Mouse (Mus musculus) midbrain, embryonic 11.5 days (tissue): ENCODE measurements around the gene Ccl6. TPM values are rescaled to one million over a fixed set of nuclear protein-coding genes. Genes with fewer than 3 reads are reported as not detected.

Source experiments
- ATAC-seq: fragments of 200-750 bp; cut with Nextera tagmentation; 2 replicates; pipeline ENCODE4 v1.8.0; 2017; ENCODE audit warnings: moderate TSS enrichment, moderate library complexity; ENCODE audit not compliant: low FRiP score
- DNase-seq: peaks from one replicate; pipeline ENCODE4 v3.0.0; 2015; ENCODE audit warnings: low spot score; ENCODE audit errors: missing footprints
- H3K27ac ChIP-seq: fragments of 300-500 bp; sonication (generic); 2 replicates; pipeline ENCODE4 v1.5.1; 2014; ENCODE audit warnings: low read depth, low read length
- H3K27me3 ChIP-seq: fragments of 300-500 bp; sonication (generic); 2 replicates; pipeline ENCODE4 v1.6.1; 2014; ENCODE audit warnings: mild to moderate bottlenecking, low read length, moderate library complexity, mixed read lengths; ENCODE audit not compliant: control insufficient read depth, insufficient read depth
- H3K36me3 ChIP-seq: fragments of 300-500 bp; sonication (generic); 2 replicates; pipeline ENCODE4 v1.6.1; 2014; ENCODE audit warnings: mild to moderate bottlenecking, low read length, moderate library complexity, mixed read lengths; ENCODE audit not compliant: control insufficient read depth, insufficient read depth
- H3K4me1 ChIP-seq: fragments of 300-500 bp; sonication (generic); 2 replicates; pipeline ENCODE4 v1.6.1; 2014; ENCODE audit warnings: low read length; ENCODE audit not compliant: control insufficient read depth, insufficient read depth
- H3K4me2 ChIP-seq: fragments of 300-500 bp; sonication (generic); 2 replicates; pipeline ENCODE4 v1.6.1; 2014; ENCODE audit warnings: mild to moderate bottlenecking, moderate library complexity
- H3K4me3 ChIP-seq: fragments of 300-500 bp; sonication (generic); 2 replicates; pipeline ENCODE4 v1.5.1; 2014; ENCODE audit warnings: low read depth, low read length
- H3K9ac ChIP-seq: fragments of 300-500 bp; sonication (generic); 2 replicates; pipeline ENCODE4 v1.6.1; 2014; ENCODE audit warnings: low read length
- H3K9me3 ChIP-seq: fragments of 300-500 bp; sonication (generic); 2 replicates; pipeline ENCODE4 v1.6.1; 2016; ENCODE audit warnings: low read length; ENCODE audit not compliant: control insufficient read depth
- WGBS: fragments of 180-500 bp; shearing (Covaris S2); extraction: QIAGEN DNeasy Blood & Tissue Kit; methylation state at CpG from one replicate; pipeline ENCODE4 v1.1.7; 2014; 5-methylcytosine and 5-hydroxymethylcytosine counted together
- polyA plus RNA-seq: library from polyadenylated mRNA; unstranded; fragments of >200 nt; fragmentation: Nextera tagmentation; extraction: Ambion mirVana; gene quantifications from 2 replicates; pipeline ENCODE4 v1.2.1, GENCODE M21; 2014

The Ccl6 gene
- polyA plus RNA-seq, 1 experiment from 2014 or later, result 1.9 TPM

- no peaks in the 10 kb centered on the region for H3K9me3 ChIP-seq
- H3K4me2 ChIP-seq, result no peak overlapping the region
- H3K4me3 ChIP-seq, result no peak overlapping the region
- no peaks in the 10 kb centered on the region for H3K36me3 ChIP-seq
- H3K27me3 ChIP-seq, result no peaks in the 10 kb centered on the region
- ATAC-seq (no peak), DNase-seq (peak; percentile 39)
- no peak overlapping the region for H3K9ac ChIP-seq
- H3K27ac ChIP-seq, result no peak overlapping the region
- WGBS, result 80% methylated on average over 2 of the region's 2 CpGs
- H3K4me1 ChIP-seq, result no peaks in the 10 kb centered on the region
Measured at GRCm38 (mm10) chr11:83570189-83570588, 22.7 kb downstream of the Ccl6 start.

DNA sequence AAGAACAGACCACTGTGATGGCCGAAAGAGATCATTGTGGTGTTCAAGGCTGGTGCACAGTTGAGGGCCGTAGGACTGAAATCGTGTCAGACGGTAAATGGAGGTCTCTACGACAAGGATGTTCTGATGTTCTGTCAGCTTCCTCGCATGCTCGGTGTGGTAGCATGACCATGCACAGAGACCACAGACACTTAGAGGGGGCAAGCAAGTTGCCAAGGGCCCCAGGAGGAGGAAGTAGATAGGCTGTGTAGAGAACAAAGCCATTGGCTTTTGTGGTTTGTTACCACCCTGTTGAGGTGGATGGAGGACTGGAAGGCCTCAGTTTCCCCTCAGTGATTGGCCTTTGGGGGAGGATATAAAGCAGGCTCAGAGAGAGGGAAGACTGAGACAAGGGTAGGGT, 23.6 kb downstream of the Ccl6 start:
- 91% methylated on average over 7 of the region's 7 CpGs for WGBS
- Histone ChIP-seq H3K9me3 (no peaks in the 10 kb centered on the region), H3K4me1 (no peaks in the 10 kb centered on the region), H3K27me3 (no peaks in the 10 kb centered on the region), H3K36me3 (no peaks in the 10 kb centered on the region), H3K4me3 (no peak overlapping the region), H3K4me2 (no peak overlapping the region), H3K9ac (no peak overlapping the region), H3K27ac (no peak overlapping the region)
- DNase-seq (no peak), ATAC-seq (no peak)

GRCm38 (mm10) chr11:83568786-83569185, 24.1 kb downstream of the Ccl6 start:
- no peaks in the 10 kb centered on the region for H3K36me3 ChIP-seq
- DNase-seq, result peak; percentile 21
- no peak overlapping the region for H3K4me3 ChIP-seq
- H3K9ac ChIP-seq, result no peak overlapping the region
- no peaks in the 10 kb centered on the region for H3K27me3 ChIP-seq
- ATAC-seq, result no peak
- no peak overlapping the region for H3K27ac ChIP-seq
- no peaks in the 10 kb centered on the region for H3K9me3 ChIP-seq
- H3K4me2 ChIP-seq, result no peak overlapping the region
- H3K4me1 ChIP-seq, result no peaks in the 10 kb centered on the region
- WGBS, result 93% methylated on average over 3 of the region's 3 CpGs

- no peak for ATAC-seq
Measured at GRCm38 (mm10) chr11:83568061-83568460, 24.8 kb downstream of the Ccl6 start.

DNA sequence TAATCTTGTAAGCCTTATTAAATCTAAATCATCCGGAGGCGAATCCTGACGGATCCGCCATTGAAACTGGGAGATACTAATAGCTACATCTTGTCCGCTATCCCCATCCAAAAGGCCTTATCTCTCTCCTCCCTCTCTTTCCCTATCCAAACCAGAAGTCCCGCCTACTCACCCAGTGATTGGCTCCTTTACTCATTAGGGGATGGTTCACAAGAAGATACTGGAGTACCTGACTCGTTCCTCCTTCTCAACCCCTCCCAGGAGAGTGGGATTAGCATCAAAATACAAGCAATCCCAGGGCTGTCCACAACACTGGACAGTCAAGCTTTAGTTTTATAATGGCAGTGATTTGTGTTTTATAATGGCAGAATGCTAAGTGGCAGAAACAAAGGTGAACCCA, 25.6 kb downstream of the Ccl6 start:
- no peaks in the 10 kb centered on the region for H3K36me3 ChIP-seq
- 72% methylated on average over 7 of the region's 7 CpGs for WGBS
- H3K9me3 ChIP-seq, result no peaks in the 10 kb centered on the region
- no peaks in the 10 kb centered on the region for H3K4me1 ChIP-seq
- no peak overlapping the region for H3K4me2 ChIP-seq
- no peak overlapping the region for H3K4me3 ChIP-seq
- DNase-seq, result no peak
- H3K27me3 ChIP-seq, result no peaks in the 10 kb centered on the region
- no peak overlapping the region for H3K9ac ChIP-seq
- no peak for ATAC-seq
- no peak overlapping the region for H3K27ac ChIP-seq

More at GRCm38 (mm10) chr11:83568061-83568460, 24.8 kb downstream of the Ccl6 start:
- Histone ChIP-seq H3K9ac (no peak overlapping the region), H3K27me3 (no peaks in the 10 kb centered on the region), H3K9me3 (no peaks in the 10 kb centered on the region), H3K4me1 (no peaks in the 10 kb centered on the region), H3K36me3 (no peaks in the 10 kb centered on the region), H3K4me3 (no peak overlapping the region), H3K27ac (no peak overlapping the region), H3K4me2 (no peak overlapping the region)
- WGBS, result 92% methylated on average over 9 of the region's 9 CpGs
- DNase-seq, result no peak

GRCm38 (mm10) chr11:83566617-83567016, 26.3 kb downstream of the Ccl6 start:
- Histone ChIP-seq H3K9me3 (no peaks in the 10 kb centered on the region), H3K4me3 (no peak overlapping the region), H3K4me2 (no peak overlapping the region), H3K27me3 (no peaks in the 10 kb centered on the region), H3K9ac (no peak overlapping the region), H3K36me3 (no peaks in the 10 kb centered on the region), H3K4me1 (no peaks in the 10 kb centered on the region), H3K27ac (no peak overlapping the region)
- ATAC-seq (no peak), DNase-seq (peak; percentile 56)

- ATAC-seq (no peak), DNase-seq (peak; percentile 12)
- H3K27ac ChIP-seq, result no peak overlapping the region
- WGBS, result 64% methylated on average over 2 of the region's 2 CpGs
- H3K36me3 ChIP-seq, result no peaks in the 10 kb centered on the region
- H3K4me3 ChIP-seq, result no peak overlapping the region
- H3K4me2 ChIP-seq, result no peak overlapping the region
- H3K9ac ChIP-seq, result no peak overlapping the region
- no peaks in the 10 kb centered on the region for H3K9me3 ChIP-seq
- no peaks in the 10 kb centered on the region for H3K27me3 ChIP-seq
- H3K4me1 ChIP-seq, result no peaks in the 10 kb centered on the region
Measured at GRCm38 (mm10) chr11:83563754-83564153, 29.1 kb downstream of the Ccl6 start.

GRCm38 (mm10) chr11:83562311-83562887, 30.5 kb downstream of the Ccl6 start:
- H3K4me2 ChIP-seq, result no peak overlapping the region
- H3K4me1 ChIP-seq, result no peaks in the 10 kb centered on the region
- no peaks in the 10 kb centered on the region for H3K36me3 ChIP-seq
- DNase-seq (peak; percentile 54), ATAC-seq (no peak)
- H3K4me3 ChIP-seq, result no peak overlapping the region
- WGBS, result 83% methylated on average over 6 of the region's 6 CpGs
- H3K9me3 ChIP-seq, result no peaks in the 10 kb centered on the region
- no peak overlapping the region for H3K9ac ChIP-seq
- no peak overlapping the region for H3K27ac ChIP-seq
- H3K27me3 ChIP-seq, result no peaks in the 10 kb centered on the region

GRCm38 (mm10) chr11:83560405-83560804, 32.5 kb downstream of the Ccl6 start:
- no peak for ATAC-seq
- no peaks in the 10 kb centered on the region for H3K4me1 ChIP-seq
- no peak overlapping the region for H3K9ac ChIP-seq
- no peaks in the 10 kb centered on the region for H3K9me3 ChIP-seq
- no peak for DNase-seq
- H3K27ac ChIP-seq, result no peak overlapping the region
- H3K4me2 ChIP-seq, result no peak overlapping the region
- WGBS, result 77% methylated on average over 6 of the region's 6 CpGs
- H3K27me3 ChIP-seq, result no peaks in the 10 kb centered on the region
- H3K36me3 ChIP-seq, result no peaks in the 10 kb centered on the region
- H3K4me3 ChIP-seq, result no peak overlapping the region
